ENCODE assay signal across 18 mouse cellular contexts in the genomic region with DNA sequence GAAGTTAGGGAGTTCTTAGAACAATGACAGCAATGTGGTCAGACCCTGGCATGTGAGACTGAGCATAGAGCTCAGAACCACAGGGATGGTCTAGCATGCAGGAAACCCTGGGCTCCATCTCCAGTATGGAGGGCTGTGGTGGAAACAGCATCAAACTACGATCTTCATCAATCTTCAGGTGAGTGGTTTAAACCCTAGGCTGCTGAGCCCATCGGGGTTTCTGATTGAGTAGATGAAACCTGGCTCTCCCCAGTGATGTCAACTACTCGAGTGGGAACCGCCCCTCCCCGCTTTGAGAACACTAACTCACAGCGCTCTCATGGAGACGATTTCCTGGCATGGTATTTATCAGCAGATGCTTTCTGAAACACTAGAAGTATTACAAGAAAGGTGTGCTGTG.
"Had no signal": no experiment of that assay in that cellular context is flagged by ENCODE, and none has a peak within 500 bp of the region (broad histone marks: within the 10 kb centered on the region; RNA-seq: fewer than 3 reads in every experiment).

No protein-coding gene starts in this region.

- DNase-seq: kidney, postnatal 36 days; layer of hippocampus, postnatal 36 days; liver, embryonic 13.5 days; lung, adult 2 months; lung, postnatal 14 days; lung, postnatal 4 days; midbrain, embryonic 14.5 days; right cerebral cortex, adult 18-20 months; right cerebral cortex, postnatal 14 days; right cerebral cortex, postnatal 4 days; thymus, adult 2 months; thymus, postnatal 14 days had no signal

- H3K27me3 ChIP-seq: liver, embryonic 13.5 days; neural tube, embryonic 12.5 days; neural tube, embryonic 15.5 days had no signal

- H3K4me3 ChIP-seq: left cerebral cortex, adult 2 months; liver, embryonic 13.5 days; neural tube, embryonic 12.5 days; neural tube, embryonic 15.5 days had no signal

- H3K9me3 ChIP-seq: liver, embryonic 13.5 days; neural tube, embryonic 12.5 days; neural tube, embryonic 15.5 days had no signal

- H3K4me2 ChIP-seq: liver, embryonic 13.5 days; midbrain, embryonic 11.5 days; neural tube, embryonic 12.5 days; neural tube, embryonic 15.5 days had no signal

- H3K4me1 ChIP-seq: neural tube, embryonic 12.5 days; neural tube, embryonic 15.5 days had no signal

- H3K36me3 ChIP-seq: liver, embryonic 13.5 days; neural tube, embryonic 12.5 days; neural tube, embryonic 15.5 days had no signal

- H3K9ac ChIP-seq: liver, embryonic 13.5 days; neural tube, embryonic 12.5 days; neural tube, embryonic 15.5 days had no signal

- H3K27ac ChIP-seq: kidney, postnatal 0 days; left cerebral cortex, adult 2 months; liver, embryonic 13.5 days; neural tube, embryonic 12.5 days; neural tube, embryonic 15.5 days; stomach, postnatal 0 days had no signal
